Mouse (Mus musculus) myocyte (in vitro differentiated cells): ENCODE measurements around the gene Acer2. TPM values are rescaled to one million over a fixed set of nuclear protein-coding genes. Genes with fewer than 3 reads are reported as not detected.

ENCODE experiments used
- H3K27me3 ChIP-seq: one replicate; pipeline ENCODE4 v1.6.1; 2011; ENCODE audit not compliant: control insufficient read depth, insufficient read depth, insufficient read length
- H3K36me3 ChIP-seq: one replicate; pipeline ENCODE4 v1.6.1; 2011; ENCODE audit not compliant: control insufficient read depth, insufficient read depth
- H3K4me2 ChIP-seq: one replicate; pipeline ENCODE4 v1.6.1; 2011; ENCODE audit warnings: low read depth, control low read depth
- H3K4me3 ChIP-seq: one replicate; pipeline ENCODE4 v1.5.1; 2011; ENCODE audit warnings: mild to moderate bottlenecking, control low read depth, moderate library complexity
- H3K79me2 ChIP-seq: one replicate; pipeline ENCODE4 v1.6.1; 2011; ENCODE audit not compliant: control insufficient read depth, insufficient read depth
- H3ac ChIP-seq: one replicate; pipeline ENCODE4 v1.6.1; 2011; ENCODE audit not compliant: control insufficient read depth, insufficient read length
- CEBPB ChIP-seq: IDR thresholded peaks from 2 replicates; pipeline ENCODE4 v1.6.1; 2011; ENCODE audit warnings: mild to moderate bottlenecking, moderate library complexity; ENCODE audit not compliant: poor library complexity, insufficient read depth, severe bottlenecking
- E2F4 ChIP-seq: IDR thresholded peaks from one replicate; pipeline ENCODE4 v1.6.1; 2011; ENCODE audit warnings: mild to moderate bottlenecking, control low read depth, moderate library complexity; ENCODE audit not compliant: insufficient read depth
- MAX ChIP-seq: IDR thresholded peaks from one replicate; pipeline ENCODE4 v1.6.1; 2011; ENCODE audit warnings: low read depth, mild to moderate bottlenecking, control low read depth
- MYOD1 ChIP-seq, 3 experiments: IDR thresholded peaks; one replicate each; pipeline ENCODE4 v1.6.1; 2011; ENCODE audit warnings: control low read depth in 2 of 3, low read depth in 2 of 3, mild to moderate bottlenecking in 2 of 3, moderate library complexity in 1 of 3; ENCODE audit not compliant: insufficient read length in 2 of 3, control insufficient read depth in 1 of 3
- MYOG ChIP-seq, 3 experiments: IDR thresholded peaks; one replicate each; pipeline ENCODE4 v1.6.1; 2011; ENCODE audit warnings: control low read depth in 2 of 3, low read depth in 2 of 3, mild to moderate bottlenecking in 2 of 3; ENCODE audit not compliant: insufficient read length in 2 of 3, control insufficient read depth in 1 of 3, insufficient read depth in 1 of 3
- POLR2A ChIP-seq: IDR thresholded peaks from one replicate; pipeline ENCODE4 v1.6.1; 2011; ENCODE audit warnings: low read depth, mild to moderate bottlenecking, control low read depth, moderate library complexity; ENCODE audit not compliant: insufficient read length
- POLR2AphosphoS2 ChIP-seq: IDR thresholded peaks from one replicate; pipeline ENCODE4 v1.6.1; 2011; ENCODE audit warnings: low read depth, control low read depth; ENCODE audit not compliant: insufficient read length
- REST ChIP-seq: IDR thresholded peaks from one replicate; pipeline ENCODE4 v1.6.1; 2011; ENCODE audit warnings: mild to moderate bottlenecking, control low read depth, moderate library complexity; ENCODE audit not compliant: insufficient read depth, insufficient read length
- SRF ChIP-seq: IDR thresholded peaks from one replicate; pipeline ENCODE4 v1.6.1; 2011; ENCODE audit warnings: low read depth; ENCODE audit not compliant: control insufficient read depth, insufficient read length
- TCF12 ChIP-seq: IDR thresholded peaks from one replicate; pipeline ENCODE4 v1.6.1; 2011; ENCODE audit warnings: mild to moderate bottlenecking, control low read depth; ENCODE audit not compliant: poor library complexity, insufficient read depth, severe bottlenecking
- TCF3 ChIP-seq: IDR thresholded peaks from one replicate; pipeline ENCODE4 v1.6.1; 2011; ENCODE audit warnings: low read depth, control low read depth; ENCODE audit not compliant: insufficient read length
- USF1 ChIP-seq: IDR thresholded peaks from one replicate; pipeline ENCODE4 v1.6.1; 2011; ENCODE audit warnings: low read depth, mild to moderate bottlenecking, control low read depth, moderate library complexity
- polyA plus RNA-seq: library from polyadenylated mRNA; unstranded; fragments of >200 nt; fragmentation: generic; extraction: Trizol; gene quantifications from one replicate; pipeline ENCODE4 v1.2.1, GENCODE M21; 2012; ENCODE audit warnings: missing spikeins

Acer2 gene
- polyA plus RNA-seq, 1 experiment, result 0.01 TPM

DNA sequence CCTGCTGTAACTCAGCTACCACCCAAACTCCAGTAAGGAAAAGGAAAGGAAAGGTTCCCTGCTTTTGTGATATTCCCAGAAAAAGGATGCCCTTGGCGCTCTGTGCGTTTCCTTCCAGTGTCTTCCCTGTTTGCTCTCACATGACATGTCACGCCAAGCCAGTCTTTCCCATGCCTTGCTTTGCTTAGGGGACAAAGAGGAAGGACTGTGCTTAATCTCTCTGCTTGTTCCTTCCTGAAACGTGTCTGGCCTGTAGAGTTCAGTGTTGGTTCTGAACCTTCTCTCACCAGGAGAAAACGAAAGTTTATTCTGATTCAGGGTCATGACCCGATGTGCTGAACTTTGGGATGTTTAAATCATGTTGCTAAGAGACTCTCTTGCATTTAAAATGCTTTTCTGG, 28.2 kb downstream of the Acer2 start:
- Histone ChIP-seq H3K36me3 (no peaks in the 10 kb centered on the region), H3ac (no peak overlapping the region), H3K4me3 (no peak overlapping the region), H3K79me2 (no peaks in the 10 kb centered on the region), H3K4me2 (no peak overlapping the region), H3K27me3 (peaks cover 5% of the 10 kb centered on the region)
- no peak for TF ChIP-seq MYOD1 (IDR thresholded peaks at IDR 0.05; ENCODE audit: control insufficient read depth in 1 of 3, insufficient read length in 2 of 3, low read depth in 2 of 3)
- no peak for TF ChIP-seq CEBPB
- TF ChIP-seq MAX, result no peak
- no peak for TF ChIP-seq TCF12
- no peak for TF ChIP-seq POLR2A
- no peak for TF ChIP-seq USF1
- TF ChIP-seq POLR2AphosphoS2, result no peak

DNA sequence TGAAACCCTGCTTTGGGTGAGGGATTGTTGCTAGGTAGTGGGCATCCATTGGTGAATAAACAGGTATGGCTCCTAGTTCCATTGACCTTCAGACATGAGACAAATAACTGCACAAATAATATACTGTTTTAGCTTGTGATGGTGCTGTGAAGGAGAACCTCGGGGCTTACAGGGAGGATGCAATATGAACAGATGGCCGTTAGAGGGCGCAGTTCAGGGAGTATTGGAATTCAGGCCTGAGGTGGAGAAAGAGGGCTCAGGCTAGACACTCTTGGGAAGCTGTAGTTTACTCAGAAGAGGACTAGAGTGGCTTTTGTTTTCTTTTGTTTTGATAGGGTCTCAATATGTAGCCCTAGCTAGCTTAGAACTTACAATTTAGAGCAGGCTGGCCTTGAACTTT, 30.8 kb downstream of the Acer2 start:
- Histone ChIP-seq H3K36me3 (no peaks in the 10 kb centered on the region), H3ac (no peak overlapping the region), H3K79me2 (no peaks in the 10 kb centered on the region), H3K4me3 (no peak overlapping the region), H3K4me2 (no peak overlapping the region), H3K27me3 (peaks cover 5% of the 10 kb centered on the region)
- TF ChIP-seq TCF12 (no peak), REST (no peak), USF1 (no peak), MAX (no peak), MYOG (IDR thresholded peaks at IDR 0.05; ENCODE audit: control insufficient read depth in 1 of 3, insufficient read depth in 1 of 3, insufficient read length in 2 of 3, low read depth in 2 of 3) (no peak), CEBPB (no peak), TCF3 (no peak), MYOD1 (IDR thresholded peaks at IDR 0.05; ENCODE audit: control insufficient read depth in 1 of 3, insufficient read length in 2 of 3, low read depth in 2 of 3) (no peak), SRF (no peak), POLR2A (no peak), POLR2AphosphoS2 (no peak), E2F4 (no peak)

DNA sequence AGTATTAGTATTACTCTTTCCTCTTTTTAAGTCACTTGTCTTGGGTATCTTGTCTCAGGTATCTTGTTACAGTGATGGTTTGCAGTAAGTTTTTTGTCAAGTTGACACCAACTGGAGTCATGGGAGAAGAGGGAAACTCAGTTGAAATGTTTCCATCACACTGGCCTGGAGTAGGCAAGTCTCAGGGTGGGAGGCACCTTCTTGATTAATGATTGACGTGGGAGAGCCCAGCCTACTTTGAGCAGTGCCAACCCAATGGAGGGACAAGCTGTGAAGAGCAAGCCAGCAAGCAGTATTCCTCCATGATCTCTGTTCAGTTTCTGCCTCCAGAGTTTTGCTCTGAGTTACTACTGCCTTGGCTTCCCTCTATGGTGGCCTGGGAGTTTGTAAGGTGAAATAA, 31.7 kb downstream of the Acer2 start:
- H3ac ChIP-seq, result no peak overlapping the region
- no peaks in the 10 kb centered on the region for H3K79me2 ChIP-seq
- H3K36me3 ChIP-seq, result no peaks in the 10 kb centered on the region
- H3K4me2 ChIP-seq, result no peak overlapping the region
- H3K27me3 ChIP-seq, result peaks cover 5% of the 10 kb centered on the region
- TF ChIP-seq TCF3 (no peak), MYOG (IDR thresholded peaks at IDR 0.05; ENCODE audit: control insufficient read depth in 1 of 3, insufficient read depth in 1 of 3, insufficient read length in 2 of 3, low read depth in 2 of 3) (no peak), REST (no peak), TCF12 (no peak), USF1 (no peak), E2F4 (no peak), POLR2A (no peak), CEBPB (no peak), SRF (no peak), MYOD1 (IDR thresholded peaks at IDR 0.05; ENCODE audit: control insufficient read depth in 1 of 3, insufficient read length in 2 of 3, low read depth in 2 of 3) (no peak), MAX (no peak), POLR2AphosphoS2 (no peak)
- no peak overlapping the region for H3K4me3 ChIP-seq

DNA sequence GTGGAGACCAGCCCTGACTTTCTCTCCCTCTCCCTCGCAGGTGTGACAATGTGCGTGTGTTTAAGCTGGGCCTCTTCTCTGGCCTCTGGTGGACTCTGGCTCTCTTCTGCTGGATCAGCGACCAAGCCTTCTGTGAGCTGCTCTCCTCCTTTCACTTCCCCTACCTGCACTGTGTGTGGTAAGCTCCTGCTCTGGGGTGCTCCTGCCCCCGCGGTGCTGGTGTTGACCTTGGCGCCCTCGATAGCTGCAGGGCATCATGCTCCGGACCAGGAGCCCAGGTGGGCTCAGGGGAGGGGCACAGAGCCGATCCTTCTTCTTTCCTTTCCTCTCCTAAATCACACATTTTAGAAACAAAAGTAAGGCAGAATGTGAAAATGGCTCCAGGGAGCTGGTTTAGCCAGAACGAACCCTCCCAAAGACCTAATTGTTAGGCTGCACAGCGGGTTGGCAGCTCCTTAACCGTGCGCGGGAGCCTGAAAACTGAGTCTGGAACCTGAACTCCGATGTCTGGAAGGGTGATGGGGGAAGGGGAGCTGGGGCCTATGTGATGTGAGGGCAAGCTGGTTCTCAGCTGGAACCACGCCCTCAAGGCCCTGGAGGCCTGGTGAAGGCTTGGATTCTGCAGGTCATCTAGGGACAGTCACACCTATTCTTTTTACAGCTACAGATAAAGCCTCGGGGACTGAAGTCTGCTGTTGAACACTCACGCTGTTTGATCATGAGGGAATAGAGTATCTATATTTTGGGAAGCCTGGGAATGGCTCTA, 37.6 kb downstream of the Acer2 start:
- Histone ChIP-seq H3K4me3 (no peak overlapping the region), H3K4me2 (no peak overlapping the region), H3K36me3 (no peaks in the 10 kb centered on the region), H3K79me2 (no peaks in the 10 kb centered on the region), H3ac (no peak overlapping the region), H3K27me3 (no peaks in the 10 kb centered on the region)
- TF ChIP-seq MYOD1 (IDR thresholded peaks at IDR 0.05; ENCODE audit: control insufficient read depth in 1 of 3, insufficient read length in 2 of 3, low read depth in 2 of 3) (no peak), REST (no peak), TCF12 (no peak)

DNA sequence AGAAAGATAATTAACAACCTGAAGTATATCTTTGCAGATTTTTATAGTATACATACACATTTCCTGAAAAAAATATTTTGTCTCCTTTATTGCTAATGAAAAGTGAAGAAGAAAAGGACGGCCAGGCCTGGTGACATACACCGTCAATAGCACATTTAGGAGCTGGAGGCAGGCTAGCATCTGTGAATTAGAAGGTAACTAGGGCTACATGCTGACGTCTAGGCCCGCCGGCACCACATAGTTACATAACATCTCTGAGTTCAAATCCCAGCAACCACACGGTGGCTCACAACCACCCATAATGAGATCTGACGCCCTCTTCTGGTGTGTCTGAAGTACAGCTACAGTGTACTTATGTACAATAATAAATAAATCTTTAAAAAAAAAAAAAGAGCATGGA, 38.6 kb downstream of the Acer2 start:
- Histone ChIP-seq H3K79me2 (no peaks in the 10 kb centered on the region), H3ac (no peak overlapping the region), H3K4me3 (no peak overlapping the region), H3K27me3 (peaks cover 4% of the 10 kb centered on the region), H3K36me3 (no peaks in the 10 kb centered on the region), H3K4me2 (no peak overlapping the region)
- no peak for TF ChIP-seq MAX
- no peak for TF ChIP-seq POLR2A
- TF ChIP-seq TCF12, result no peak
- no peak for TF ChIP-seq CEBPB
- TF ChIP-seq TCF3, result no peak
- TF ChIP-seq E2F4, result no peak
- no peak for TF ChIP-seq POLR2AphosphoS2
- no peak for TF ChIP-seq SRF
